15 mouse cellular contexts compared by ENCODE assay signal in the genomic region with DNA sequence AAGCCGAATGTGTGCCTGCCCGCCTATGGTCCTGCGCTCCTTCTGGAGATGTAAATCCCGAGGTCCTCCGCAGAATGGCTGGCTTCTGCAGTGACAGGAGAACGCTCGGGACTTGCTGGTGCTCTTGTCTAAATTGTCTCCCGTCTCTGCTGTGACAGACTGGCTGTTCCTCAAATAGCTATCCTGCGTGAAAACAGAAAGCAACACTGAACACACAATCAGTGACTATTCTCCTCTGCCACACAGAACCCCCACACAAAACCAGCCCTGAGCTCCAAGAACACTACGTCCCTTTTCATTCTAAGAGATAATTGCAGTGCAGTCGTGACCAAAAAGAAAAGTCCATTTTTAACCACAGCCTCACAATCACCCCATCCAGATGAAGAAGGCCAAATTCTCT.
DNase-seq lines count a peak whose midpoint lies in the region; ATAC-seq and TF ChIP-seq lines count a peak whose summit lies in the region.
"Had no signal": no experiment of that assay in that cellular context is flagged by ENCODE, and none has a peak within 500 bp of the region (broad histone marks: within the 10 kb centered on the region; RNA-seq: fewer than 3 reads in every experiment).

No protein-coding gene starts in this region.

- no peak for TF ChIP-seq CTCF in forebrain, postnatal 0 days (IDR thresholded peaks at IDR 0.05; ENCODE audit: low read depth)
- TF ChIP-seq CTCF in midbrain, postnatal 0 days (IDR thresholded peaks at IDR 0.05) = no peak

- no peak for DNase-seq in forebrain, postnatal 0 days
- DNase-seq in layer of hippocampus, postnatal 14 days (ENCODE audit: low spot score in 2 of 2) = peak; percentile 39 to 66
- DNase-seq in right cerebral cortex, postnatal 14 days = peak; percentile 42
- no peak for DNase-seq in hindbrain, embryonic 10.5 days (ENCODE audit: low spot score)
- no peak for DNase-seq in midbrain, postnatal 0 days (ENCODE audit: low spot score)
- DNase-seq: cerebellum, adult 9-11 months; gastrocnemius, postnatal 14 days; heart, postnatal 14 days; kidney, postnatal 4 days; liver, embryonic 13.5 days had no signal

- no peak overlapping the region for H3K4me2 ChIP-seq in forebrain, postnatal 0 days (ENCODE audit: low read depth)
- H3K4me2 ChIP-seq in forebrain, embryonic 12.5 days = no peak overlapping the region
- no peak overlapping the region for H3K4me2 ChIP-seq in embryonic facial prominence, embryonic 15.5 days (replicated peaks)
- H3K4me2 ChIP-seq in midbrain, postnatal 0 days (ENCODE audit: low read depth, low read length, poor library complexity, severe bottlenecking) = no peak overlapping the region
- H3K4me2 ChIP-seq: embryonic facial prominence, embryonic 13.5 days; liver, embryonic 13.5 days had no signal

- 54% methylated on average over 11 of the region's 11 CpGs for WGBS in forebrain, postnatal 0 days
- WGBS in forebrain, embryonic 12.5 days = 77% methylated on average over 11 of the region's 11 CpGs
- WGBS in embryonic facial prominence, embryonic 15.5 days = 64% methylated on average over 11 of the region's 11 CpGs
- WGBS in hindbrain, embryonic 10.5 days = 82% methylated on average over 11 of the region's 11 CpGs
- 82% methylated on average over 11 of the region's 11 CpGs for WGBS in midbrain, postnatal 0 days

- no peaks in the 10 kb centered on the region for H3K9me3 ChIP-seq in forebrain, postnatal 0 days (ENCODE audit: low read length)
- no peaks in the 10 kb centered on the region for H3K9me3 ChIP-seq in forebrain, embryonic 12.5 days
- H3K9me3 ChIP-seq in embryonic facial prominence, embryonic 15.5 days (replicated peaks) = no peaks in the 10 kb centered on the region
- H3K9me3 ChIP-seq in hindbrain, embryonic 10.5 days = no peaks in the 10 kb centered on the region
- H3K9me3 ChIP-seq in midbrain, postnatal 0 days (ENCODE audit: low read length) = no peaks in the 10 kb centered on the region
- H3K9me3 ChIP-seq: embryonic facial prominence, embryonic 13.5 days; liver, embryonic 13.5 days had no signal

- no peak overlapping the region for H3K4me3 ChIP-seq in forebrain, postnatal 0 days (ENCODE audit: low read depth, low read length)
- H3K4me3 ChIP-seq in forebrain, embryonic 12.5 days (replicated peaks) = no peak overlapping the region
- H3K4me3 ChIP-seq in embryonic facial prominence, embryonic 15.5 days (replicated peaks) = no peak overlapping the region
- H3K4me3 ChIP-seq in hindbrain, embryonic 10.5 days = no peak overlapping the region
- no peak overlapping the region for H3K4me3 ChIP-seq in midbrain, postnatal 0 days (ENCODE audit: low read depth, low read length)
- H3K4me3 ChIP-seq: embryonic facial prominence, embryonic 13.5 days; liver, embryonic 13.5 days had no signal

- H3K4me1 ChIP-seq in forebrain, postnatal 0 days (ENCODE audit: insufficient read depth) = no peaks in the 10 kb centered on the region
- no peaks in the 10 kb centered on the region for H3K4me1 ChIP-seq in forebrain, embryonic 12.5 days
- peaks cover 14% of the 10 kb centered on the region; the same call in 1 of the 2 replicates for H3K4me1 ChIP-seq in embryonic facial prominence, embryonic 15.5 days
- H3K4me1 ChIP-seq in hindbrain, embryonic 10.5 days (replicated peaks) = peaks cover 9% of the 10 kb centered on the region
- no peaks in the 10 kb centered on the region for H3K4me1 ChIP-seq in midbrain, postnatal 0 days (ENCODE audit: insufficient read depth, low read length)
- H3K4me1 ChIP-seq: liver, embryonic 13.5 days had no signal

- no peaks in the 10 kb centered on the region for H3K27me3 ChIP-seq in forebrain, postnatal 0 days (ENCODE audit: insufficient read depth, low read length)
- no peaks in the 10 kb centered on the region for H3K27me3 ChIP-seq in forebrain, embryonic 12.5 days
- H3K27me3 ChIP-seq in embryonic facial prominence, embryonic 15.5 days = no peaks in the 10 kb centered on the region
- no peaks in the 10 kb centered on the region for H3K27me3 ChIP-seq in hindbrain, embryonic 10.5 days (ENCODE audit: insufficient read depth, poor library complexity, severe bottlenecking)
- no peaks in the 10 kb centered on the region for H3K27me3 ChIP-seq in midbrain, postnatal 0 days (ENCODE audit: insufficient read depth, low read length)
- H3K27me3 ChIP-seq: embryonic facial prominence, embryonic 13.5 days; liver, embryonic 13.5 days had no signal

- no peak overlapping the region for H3K27ac ChIP-seq in forebrain, postnatal 0 days (ENCODE audit: low read depth, low read length)
- H3K27ac ChIP-seq in forebrain, embryonic 12.5 days = no peak overlapping the region
- peak overlapping the region; percentile 8; the same call in 1 of the 2 replicates for H3K27ac ChIP-seq in embryonic facial prominence, embryonic 15.5 days (replicated peaks)
- H3K27ac ChIP-seq in hindbrain, embryonic 10.5 days = no peak overlapping the region
- no peak overlapping the region for H3K27ac ChIP-seq in midbrain, postnatal 0 days (ENCODE audit: low read depth, low read length)
- H3K27ac ChIP-seq: embryonic facial prominence, embryonic 13.5 days; liver, embryonic 13.5 days; macrophage had no signal

- peak; percentile 67 for ATAC-seq in forebrain, postnatal 0 days
- ATAC-seq in forebrain, embryonic 12.5 days (ENCODE audit: low FRiP score) = no peak
- ATAC-seq in embryonic facial prominence, embryonic 15.5 days (ENCODE audit: insufficient number of reproducible peaks, low FRiP score, low TSS enrichment, low read depth) = no peak
- ATAC-seq in megakaryocyte, adult 5-6 weeks (ENCODE audit: poor library complexity, severe bottlenecking) = no peak
- ATAC-seq in midbrain, postnatal 0 days (ENCODE audit: low FRiP score) = no peak

- H3K36me3 ChIP-seq in forebrain, postnatal 0 days (ENCODE audit: insufficient read depth) = no peaks in the 10 kb centered on the region
- H3K36me3 ChIP-seq in forebrain, embryonic 12.5 days (replicated peaks) = no peaks in the 10 kb centered on the region
- no peaks in the 10 kb centered on the region for H3K36me3 ChIP-seq in embryonic facial prominence, embryonic 15.5 days
- H3K36me3 ChIP-seq in hindbrain, embryonic 10.5 days = no peaks in the 10 kb centered on the region
- no peaks in the 10 kb centered on the region for H3K36me3 ChIP-seq in midbrain, postnatal 0 days (ENCODE audit: insufficient read depth, low read length)
- H3K36me3 ChIP-seq: embryonic facial prominence, embryonic 13.5 days; liver, embryonic 13.5 days had no signal

- no peak overlapping the region for H3K9ac ChIP-seq in forebrain, postnatal 0 days
- H3K9ac ChIP-seq in forebrain, embryonic 12.5 days = no peak overlapping the region
- no peak overlapping the region for H3K9ac ChIP-seq in embryonic facial prominence, embryonic 15.5 days
- H3K9ac ChIP-seq in midbrain, postnatal 0 days (replicated peaks; ENCODE audit: low read length, poor library complexity, severe bottlenecking) = no peak overlapping the region
- H3K9ac ChIP-seq: embryonic facial prominence, embryonic 13.5 days; liver, embryonic 13.5 days had no signal

Comparison
In these comparisons a context has a peak if more than half of its experiments do, and no peak if none do; other contexts are left out.
1. DNase-seq: peak in layer of hippocampus, postnatal 14 days (2 of 2) and right cerebral cortex, postnatal 14 days (single experiment); none in forebrain, postnatal 0 days (single experiment), hindbrain, embryonic 10.5 days (single experiment) and midbrain, postnatal 0 days (single experiment).